Mouse (Mus musculus) mouse trophoblast stem cell (cell line): ENCODE results near the gene Slc25a22.

Experiments used
- in situ Hi-C, 2 experiments: fragments of 300-500 bp; cut with MseI, MboI; formaldehyde crosslinking; loops; 2 replicates in 1 of 2; 3 replicates in 1 of 2; pipeline ENCODE4 v1.15.1; 2025

Slc25a22 gene

DNA sequence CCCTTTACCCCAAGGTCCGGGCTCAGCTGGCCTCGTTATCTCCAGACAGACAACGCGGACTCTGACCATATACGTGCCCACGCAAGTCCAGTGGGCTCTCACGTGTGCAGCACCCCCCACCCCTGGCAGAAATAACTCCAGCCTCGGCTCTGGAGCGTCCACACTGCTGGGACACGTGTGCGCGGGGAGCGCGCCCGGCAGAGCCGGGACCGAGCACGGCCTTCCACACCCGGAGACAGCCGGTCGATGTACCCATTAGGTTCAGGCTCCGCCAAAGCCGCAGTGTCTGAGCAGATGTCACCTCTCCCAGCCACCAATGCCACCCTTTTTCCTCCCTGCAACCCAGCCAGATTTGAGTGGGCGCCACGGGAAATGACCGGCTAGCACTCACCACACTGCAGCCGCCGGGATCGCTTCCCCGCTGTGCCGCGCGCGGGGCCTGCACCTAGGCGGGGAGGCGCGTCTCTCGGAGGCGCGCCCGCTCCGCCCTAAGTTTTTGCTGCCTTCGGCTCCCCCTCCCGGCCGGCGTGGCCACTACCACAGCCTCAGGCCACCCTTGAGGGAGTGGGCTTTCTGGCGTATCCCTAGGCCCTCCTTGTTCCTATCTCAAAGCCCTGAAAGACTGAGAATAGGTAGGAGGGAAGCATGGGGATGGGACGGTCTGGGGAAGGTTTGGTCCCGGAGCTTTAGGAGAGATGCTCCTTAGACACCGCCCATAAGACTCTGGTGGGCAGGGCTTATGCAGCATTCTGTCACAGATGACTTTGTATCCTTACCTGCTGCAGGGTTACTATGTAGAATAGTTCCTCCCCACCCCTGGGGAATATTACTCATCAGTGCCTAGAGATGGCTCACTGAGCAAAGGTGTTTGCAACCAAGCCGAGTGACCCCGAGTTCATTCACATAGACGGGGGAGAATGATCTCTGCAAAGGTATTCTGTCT, at the start of gene Slc25a22:
Gene Slc25a22, minus strand, starts transcription at position 715 of the 943 bp plus-strand sequence.
- in situ Hi-C loops = no loop called here

DNA sequence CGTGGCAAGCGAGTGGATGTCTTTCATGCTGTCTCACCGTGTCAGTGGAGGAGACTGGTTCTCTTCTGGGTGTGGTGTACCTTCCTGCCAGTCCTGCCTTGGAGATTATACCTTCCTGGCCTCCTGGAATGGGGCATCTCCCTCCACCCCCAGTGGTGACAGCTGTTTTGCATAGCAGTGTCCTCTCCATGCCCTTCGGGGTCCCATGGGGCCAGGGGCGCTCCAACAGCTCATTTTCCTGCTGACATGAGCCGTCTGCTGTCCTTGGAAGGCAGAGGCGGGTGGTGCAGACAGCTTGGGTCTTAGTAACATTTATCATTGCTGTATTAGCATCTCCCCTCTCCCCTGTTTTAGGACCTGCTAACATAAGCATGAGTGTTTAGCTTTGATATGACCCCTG, 49.4 kb upstream of the Slc25a22 start:
- in situ Hi-C loops = no loop called here

DNA sequence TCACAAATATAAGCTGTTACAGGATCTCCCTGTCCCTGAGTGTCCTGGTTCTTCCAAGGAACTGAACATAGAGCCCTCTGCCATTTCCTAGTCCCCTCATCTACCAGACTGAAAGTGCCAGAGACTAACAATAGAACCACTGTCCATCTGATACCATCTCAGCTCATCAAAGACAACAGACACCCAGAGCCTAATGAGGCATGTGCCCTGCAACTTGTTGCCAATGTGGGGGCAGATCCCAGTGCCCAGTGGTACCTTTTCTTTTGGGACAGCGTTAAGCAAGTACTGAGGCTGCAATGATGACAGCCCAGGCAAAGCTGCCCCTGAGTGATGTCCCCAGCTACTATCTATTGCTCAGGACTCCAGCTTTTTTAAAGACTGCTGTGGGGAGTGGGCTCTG, 48.5 kb upstream of the Slc25a22 start:
- in situ Hi-C loops = no loop called here

DNA sequence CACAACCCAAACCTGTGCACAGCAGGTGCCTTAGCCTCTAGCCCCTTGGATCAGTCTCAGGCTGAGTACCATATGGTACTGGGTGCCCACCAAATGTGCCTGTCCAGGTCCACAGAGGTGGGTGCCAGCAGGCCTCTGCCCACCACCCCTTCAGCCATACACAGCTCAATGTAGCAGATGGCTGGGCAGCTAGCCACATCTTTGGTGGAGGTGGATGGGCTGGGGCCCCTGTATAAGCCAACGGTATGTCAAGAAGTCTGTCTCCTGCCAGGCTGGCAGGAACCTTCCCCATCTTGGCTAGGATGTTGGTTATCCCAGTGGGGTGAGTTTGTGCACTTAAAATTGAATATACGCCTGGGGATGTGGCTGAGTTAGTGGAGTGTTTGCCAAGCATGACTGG, 47.9 kb upstream of the Slc25a22 start:
- in situ Hi-C loops = no loop called here

DNA sequence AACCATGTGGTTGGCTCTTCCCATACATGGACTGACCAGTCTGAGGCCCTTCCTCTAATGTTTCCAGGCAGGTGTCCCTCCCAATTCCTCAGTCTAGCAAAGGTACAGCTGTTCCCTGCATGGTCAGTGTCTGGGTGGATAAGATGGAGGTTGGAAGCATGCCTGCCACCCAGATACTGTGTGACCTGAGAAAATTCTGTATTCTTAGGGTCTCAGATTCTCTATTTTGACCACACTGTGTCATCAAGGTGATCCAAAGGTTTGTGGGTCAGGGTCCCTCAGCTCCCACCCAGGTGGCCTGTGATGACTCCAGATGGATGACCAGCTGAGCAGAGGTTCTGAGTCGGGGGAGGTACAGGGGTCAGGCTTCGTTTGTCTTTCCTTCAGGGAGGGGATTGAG, 47.5 kb upstream of the Slc25a22 start:
- in situ Hi-C loops = no loop called here

DNA sequence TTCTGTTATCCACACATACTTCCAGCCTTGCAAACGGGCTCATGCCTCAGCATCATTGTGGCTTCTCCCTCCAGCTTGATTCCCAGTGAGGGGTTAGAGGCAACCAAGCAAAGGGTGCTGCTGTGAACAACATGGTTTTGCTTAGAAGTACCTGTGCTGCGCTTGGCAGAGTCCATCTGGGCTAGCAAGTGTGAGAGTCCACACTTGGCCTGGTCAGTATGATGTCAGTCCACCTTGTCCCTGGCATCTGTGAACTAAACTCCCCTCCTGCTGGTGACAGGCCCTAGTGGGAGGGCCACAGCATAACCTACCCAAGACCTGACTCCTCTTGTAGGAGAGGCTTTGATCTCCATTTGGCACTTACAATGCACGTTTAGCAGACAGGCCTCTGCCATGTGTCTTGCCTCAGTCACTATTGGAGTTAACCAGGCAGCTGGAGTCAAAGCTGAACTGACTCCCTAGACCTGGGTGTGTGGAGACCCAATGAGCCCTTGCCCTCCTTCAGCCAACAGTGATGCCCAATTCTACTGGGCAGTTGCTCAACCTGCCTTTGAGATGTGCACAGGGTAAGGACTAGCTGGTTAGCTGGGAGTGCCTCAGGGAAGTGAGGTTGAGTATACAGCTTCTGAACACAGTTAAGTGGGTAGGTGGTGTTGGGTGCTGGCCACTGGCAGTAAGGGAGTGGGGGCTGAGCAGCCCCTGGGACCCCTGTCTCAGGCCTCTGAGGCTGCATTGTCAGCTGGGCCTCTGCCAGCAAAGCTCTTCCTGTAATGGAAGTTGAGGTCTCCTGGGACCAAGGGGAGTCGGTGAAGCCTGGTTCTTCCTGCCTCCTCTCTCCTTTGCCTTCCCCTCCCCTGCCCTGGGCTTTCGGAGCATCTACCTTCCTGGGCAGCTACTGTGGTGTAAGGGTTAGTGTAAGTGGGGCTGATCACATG, 46.8 kb upstream of the Slc25a22 start:
- in situ Hi-C loops = no loop called here

DNA sequence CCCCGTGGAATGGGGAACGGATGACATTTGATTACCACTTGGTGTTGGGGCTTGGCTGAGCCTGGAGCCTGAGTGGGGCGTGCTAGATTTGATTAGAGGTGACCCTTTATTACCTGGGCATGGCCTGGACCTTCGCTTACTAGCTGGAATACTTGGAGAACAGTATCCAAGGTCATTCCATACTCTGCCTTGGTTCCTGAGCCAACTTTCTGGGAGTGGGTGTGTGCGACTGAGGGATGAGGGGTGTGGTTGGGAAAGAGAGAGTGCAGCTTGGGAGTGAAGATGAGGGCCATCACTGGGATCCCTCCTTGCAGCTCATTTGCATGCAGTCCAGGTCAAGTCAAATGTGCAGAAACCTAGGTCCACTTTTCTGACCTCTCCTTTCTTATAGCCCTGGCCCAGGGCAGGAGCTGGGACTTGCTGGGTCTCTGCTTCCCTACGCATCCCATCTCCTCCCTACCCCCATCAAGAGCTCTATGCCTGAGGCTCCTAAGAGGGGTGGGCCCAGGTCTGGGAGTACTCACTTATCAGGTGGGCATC, 45.5 kb upstream of the Slc25a22 start:
- in situ Hi-C loops = no loop called here

DNA sequence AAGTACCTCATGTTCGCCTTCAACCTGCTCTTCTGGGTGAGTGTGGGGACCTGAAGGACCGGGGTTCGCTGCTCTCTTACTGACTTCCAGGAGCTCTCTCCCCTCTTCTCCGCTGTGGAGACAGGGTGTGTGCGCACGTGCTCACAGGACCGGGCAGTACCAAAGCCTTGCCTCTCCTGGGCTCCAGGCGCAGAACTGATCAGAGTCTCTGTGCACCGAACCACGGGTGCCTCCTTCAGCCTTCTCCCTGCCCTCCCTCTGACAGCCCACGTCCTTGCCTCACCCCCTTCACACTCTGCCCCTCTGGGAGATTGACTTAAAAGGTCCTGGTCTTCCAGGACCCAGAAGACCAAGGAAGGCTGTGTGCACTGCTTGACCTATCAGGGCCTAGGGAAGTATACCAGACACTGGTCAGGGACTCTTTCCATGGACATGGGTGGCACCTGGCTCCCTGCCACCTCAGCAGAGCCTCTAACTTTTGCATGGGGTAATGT, 44.9 kb upstream of the Slc25a22 start:
- in situ Hi-C loops = no loop called here

DNA sequence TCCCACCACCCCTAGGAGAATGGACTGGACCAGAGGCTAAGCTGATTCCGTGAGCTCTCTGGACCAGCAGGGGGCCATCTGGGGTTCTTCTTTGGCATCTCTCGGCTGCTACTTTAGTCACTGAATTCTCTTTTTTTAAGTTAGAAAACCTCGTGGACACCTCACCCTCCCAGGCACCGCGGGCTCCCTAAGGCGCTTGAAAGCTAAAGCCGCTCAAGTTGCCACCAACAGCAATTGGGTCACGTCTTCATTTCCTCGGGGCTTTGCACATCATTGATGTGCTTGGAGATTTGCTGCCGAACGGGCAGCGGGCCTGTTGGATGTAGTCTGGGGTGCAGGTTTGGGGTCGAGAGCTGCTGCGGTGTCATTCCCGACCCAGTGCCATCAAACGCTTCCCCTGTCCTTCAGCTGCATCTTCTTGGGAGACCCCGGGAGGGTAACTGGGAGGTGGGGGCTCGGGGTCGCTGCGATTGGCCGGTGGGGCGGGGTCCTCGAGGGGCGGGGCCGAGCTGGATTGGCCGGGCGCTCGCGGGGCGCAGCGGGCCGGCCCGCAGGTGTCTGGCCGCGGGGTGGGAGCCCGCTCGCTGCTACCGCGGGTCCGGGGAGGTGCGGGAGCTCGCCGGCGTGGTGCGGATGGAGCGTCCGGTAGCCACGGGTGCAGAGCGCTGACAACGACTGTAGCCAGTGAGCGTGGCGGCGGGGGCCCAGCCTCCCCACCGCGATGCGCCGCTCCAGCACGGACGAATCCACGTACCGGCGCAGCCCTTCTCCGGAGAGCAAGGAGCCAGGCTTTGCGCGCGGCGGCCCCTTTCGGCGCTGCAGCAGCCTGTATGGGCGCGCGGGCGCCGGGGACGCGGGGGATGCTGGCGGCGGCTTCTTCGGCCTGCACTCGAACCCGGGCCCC, 44.1 kb upstream of the Slc25a22 start:
- in situ Hi-C loops = no loop called here

DNA sequence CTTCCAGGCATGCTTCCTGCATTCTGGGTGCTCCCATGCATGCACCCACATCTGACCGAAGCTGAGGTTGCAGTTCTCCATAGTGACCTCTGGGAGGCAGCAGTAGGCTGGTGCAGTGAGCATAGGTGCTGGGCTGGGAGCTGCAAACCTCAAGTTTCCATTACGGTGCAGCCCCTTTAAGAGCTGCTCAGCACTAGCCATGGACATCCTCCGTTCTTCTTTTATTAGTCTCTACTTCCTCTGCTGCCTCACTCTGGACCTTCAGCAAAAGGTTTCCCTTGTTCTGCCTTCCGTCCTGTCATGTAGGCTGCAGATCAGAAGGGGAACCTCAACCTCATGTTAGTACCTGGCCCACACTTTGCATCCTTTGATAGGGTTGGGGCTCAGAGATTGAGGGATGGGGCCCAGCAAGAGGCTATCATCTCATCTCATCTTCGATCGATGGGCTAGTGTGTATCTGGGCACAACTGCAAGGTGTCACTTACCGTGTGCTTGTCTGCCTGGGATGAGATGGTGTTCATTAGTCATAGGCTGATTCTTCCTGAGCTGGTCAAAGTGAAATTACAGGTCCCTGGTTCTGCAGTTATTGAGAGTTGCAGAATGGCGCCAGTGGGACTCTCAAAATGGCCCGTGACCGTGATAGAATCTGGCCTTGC, 43.3 kb upstream of the Slc25a22 start:
- in situ Hi-C loops = no loop called here

DNA sequence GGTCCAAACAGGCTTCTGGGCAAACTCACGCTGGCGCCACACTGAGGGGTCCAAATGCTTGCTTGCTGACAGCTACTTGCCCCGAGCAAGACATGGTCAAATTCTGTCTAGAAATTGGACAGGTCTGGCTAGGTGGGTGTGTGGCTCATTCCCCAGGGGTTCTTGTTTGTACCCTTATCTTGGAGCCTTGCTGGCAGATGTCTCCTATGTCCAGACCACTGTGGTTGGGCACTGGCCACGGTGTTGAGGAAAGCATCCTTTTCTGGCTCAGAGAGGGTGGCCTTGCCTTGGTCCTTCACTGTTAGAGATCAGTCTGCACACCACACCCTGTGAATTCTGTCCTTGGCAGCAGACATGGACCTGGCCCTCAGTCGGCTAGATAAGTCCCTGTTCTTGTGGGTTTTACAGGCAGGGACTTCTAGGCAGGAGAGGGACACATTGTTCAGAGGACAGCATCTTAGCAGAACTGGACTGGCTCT, 40.6 kb upstream of the Slc25a22 start:
- in situ Hi-C loops = no loop called here

DNA sequence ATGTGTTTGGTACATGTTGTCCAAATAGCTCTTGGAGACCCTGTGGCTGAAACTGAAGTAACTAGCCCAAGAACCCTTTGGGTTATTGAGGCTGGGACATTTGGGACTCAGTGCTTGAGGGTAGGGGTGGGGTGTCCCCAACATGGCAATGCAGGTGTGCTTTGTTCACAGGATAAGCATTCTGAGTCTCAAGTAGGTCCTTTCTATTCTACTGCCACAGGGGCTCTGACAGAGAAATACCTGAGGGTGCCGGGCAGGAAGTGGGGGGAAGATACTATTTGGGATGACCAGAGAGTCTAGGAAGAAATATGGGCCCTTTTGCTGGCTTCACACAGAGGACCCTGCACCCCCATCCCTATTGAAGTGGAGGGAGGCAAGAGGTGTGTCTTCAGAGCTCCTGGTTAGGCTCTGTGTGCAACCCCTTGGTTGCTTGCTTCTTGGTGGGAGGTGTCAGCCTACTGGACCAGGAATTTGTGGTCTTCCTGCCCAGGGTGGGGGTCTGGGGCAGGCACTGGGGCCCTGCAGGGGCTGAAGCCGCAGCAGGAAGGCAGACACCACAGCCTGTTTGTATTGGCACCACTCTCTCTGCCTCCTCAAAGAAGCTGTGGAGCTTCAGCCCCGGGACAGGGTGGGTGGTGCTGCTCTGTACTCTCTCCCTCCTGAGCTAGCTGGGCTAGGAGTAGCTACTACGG, 40.0 kb upstream of the Slc25a22 start:
- in situ Hi-C loops = no loop called here

DNA sequence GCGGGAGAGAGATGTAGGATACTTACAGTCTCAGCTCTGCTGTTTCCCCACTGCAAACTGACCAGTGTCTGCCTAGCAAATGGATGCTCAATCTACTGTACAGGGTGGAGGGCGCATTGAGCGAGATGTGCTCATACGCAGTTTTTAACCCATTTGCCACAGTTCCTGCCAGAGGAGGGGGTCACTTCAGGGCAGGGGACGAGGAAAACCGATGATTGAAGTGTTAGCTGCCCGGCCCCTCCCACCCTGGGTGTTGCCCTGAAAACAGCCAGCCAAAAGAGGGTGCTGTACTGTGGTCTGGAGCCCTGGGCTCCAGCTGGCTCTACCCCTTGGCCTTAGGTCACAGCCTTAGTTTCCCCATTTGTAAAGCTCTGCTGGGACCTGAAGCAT, 39.3 kb upstream of the Slc25a22 start:
- in situ Hi-C loops = no loop called here

DNA sequence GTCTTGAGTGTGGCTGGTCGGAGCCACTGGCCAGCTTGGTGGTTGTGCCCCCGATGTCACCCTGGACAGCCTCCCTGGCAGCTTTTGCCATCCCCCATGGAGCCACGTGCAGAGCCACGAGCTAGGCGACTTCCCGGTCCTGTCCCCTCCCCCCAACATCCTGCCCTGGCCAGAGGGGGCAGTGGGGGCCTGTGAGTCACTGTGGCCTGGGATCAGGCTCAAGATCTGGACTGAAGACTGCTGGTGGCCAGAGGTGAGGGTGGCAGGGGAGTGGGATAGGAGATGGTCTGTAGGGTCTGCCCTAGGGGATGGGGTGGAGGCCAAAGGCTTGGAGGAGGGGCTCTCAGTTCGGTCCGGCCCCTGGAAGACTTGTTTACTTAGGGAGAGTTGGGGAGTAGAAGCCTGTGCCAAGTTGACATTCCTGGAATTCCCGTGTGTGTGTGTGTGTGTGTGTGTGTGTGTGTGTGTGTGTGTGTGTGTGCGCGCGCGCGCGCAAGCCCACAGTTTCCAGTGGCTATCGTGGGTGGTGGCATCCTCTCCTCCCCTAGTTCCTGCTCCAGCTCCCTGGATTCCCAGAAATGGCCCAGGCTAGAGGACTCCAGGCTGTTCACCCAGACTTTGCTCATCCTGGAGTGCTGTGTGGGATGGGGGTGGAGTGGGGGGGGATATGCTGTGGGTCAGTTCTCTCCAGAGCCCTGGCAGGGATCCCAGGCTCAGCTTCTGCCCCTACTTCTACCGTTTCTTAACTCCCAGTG, 38.7 kb upstream of the Slc25a22 start:
- in situ Hi-C loops = no loop called here

DNA sequence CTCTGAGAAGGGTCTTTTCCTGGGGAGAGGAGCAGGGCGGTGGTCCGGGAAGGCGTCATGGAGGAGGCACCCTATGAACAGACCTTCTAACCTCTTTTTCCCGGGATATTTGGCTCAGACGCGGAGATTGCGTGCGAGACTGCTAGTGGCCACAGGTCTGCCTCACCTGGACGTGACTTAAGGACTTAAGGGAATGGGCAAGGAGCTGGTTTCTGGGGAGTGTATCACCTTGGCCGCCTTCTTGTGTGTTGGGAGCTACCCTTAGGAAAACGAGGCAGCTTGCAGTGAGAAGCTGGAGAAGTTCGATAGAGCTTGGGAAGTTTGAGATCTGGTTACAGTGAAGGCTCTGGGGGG, 38.1 kb upstream of the Slc25a22 start:
- in situ Hi-C loops = no loop called here

DNA sequence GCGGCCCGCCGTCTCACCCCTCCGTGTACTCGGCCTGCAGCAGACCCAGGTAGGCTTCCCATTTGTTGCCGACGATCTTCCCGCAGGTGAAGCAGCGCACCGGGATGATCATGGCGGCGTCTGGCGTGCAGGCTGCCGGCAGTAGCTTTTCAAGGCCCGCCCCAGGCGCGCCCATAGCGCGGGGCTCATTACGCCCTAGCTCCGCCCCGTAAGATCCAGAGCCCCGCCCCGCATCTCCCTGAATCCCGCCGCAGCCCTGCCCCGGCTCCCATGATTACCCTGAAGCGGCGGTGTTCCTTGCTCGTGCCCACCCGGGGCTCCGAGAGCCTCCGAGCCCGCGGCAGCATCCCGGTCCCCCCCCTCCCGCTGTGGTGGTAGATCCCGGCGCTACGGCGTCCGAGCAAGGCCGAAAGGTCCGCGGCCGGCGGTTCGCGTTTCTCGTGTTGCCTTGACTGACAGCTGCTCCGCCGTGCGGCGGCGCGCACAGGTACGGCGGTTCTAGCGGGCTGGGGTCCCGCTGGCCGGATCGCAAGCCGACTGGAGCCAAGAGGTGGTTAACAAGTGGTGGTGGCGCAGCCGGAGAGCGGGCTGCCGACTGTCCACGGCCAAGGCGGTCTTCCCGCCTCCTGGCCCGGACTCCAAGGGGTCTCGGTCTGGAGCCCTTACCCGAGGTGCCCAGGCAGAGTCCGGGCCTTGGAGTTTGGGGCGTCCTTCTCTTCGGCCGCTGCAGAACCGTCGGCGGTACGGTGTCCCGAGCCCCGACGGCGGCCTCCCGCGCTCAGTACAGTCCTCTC, 37.5 kb upstream of the Slc25a22 start, which contains the start of the genes Polr2l and Tspan4:
Gene Polr2l, minus strand, starts transcription at position 122 of the 794 bp plus-strand sequence.
Gene Tspan4, plus strand, starts transcription at position 230 of the 794 bp plus-strand sequence.
- in situ Hi-C loops = no loop called here

DNA sequence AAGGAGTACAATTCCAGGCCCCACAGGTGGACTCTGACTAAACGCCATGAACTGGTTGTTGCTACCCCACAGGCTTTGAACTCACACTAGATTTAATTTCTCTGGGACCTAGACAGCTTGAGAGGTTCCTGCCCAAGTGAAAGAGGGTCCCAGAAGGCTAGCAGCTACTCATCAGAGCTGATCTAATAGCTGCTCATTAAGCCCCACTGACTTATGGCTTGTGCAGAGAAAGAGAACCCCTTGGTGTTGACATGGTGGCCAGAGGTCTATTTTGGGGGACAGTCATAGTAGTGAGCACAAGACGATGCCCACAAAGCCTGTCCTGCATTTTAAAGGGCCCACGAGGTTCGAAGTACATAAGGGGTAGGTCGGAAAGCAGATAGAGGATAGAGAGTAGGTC, 36.5 kb upstream of the Slc25a22 start:
- in situ Hi-C loops = no loop called here

DNA sequence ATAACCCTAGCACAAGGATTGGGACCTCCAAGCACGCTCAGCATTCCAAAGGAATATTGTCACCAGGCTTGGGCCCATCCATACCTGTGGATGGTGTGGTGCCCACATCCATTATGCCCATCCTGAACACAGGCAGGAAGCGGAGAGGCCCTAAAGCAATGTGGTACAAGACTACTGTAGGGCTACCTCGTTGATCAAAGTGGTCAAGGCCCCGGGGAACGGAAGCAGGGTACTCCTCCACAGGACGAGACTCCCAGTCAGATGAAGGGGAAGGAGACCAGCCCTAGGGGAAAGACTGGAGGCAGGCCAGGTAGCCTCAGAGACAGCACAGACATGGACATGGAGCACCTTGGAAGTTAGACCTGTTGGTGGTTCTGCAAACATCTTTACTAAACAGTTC, 35.1 kb upstream of the Slc25a22 start:
- in situ Hi-C loops = no loop called here
